Mouse (Mus musculus): ENCODE measurements around the gene Slc17a4.

GRCm38 (mm10) chr13:23938699-23939098 is 23.9 kb upstream of the Slc17a4 start:
- TF ChIP-seq CTCF (IDR thresholded peaks at IDR 0.05; ENCODE audit: extremely low read depth, insufficient read length, insufficient replicate concordance, low read depth, low read length) (no peak), POLR2A (IDR thresholded peaks at IDR 0.05; ENCODE audit: low read depth, low read length) (no peak)

Measured in small intestine, adult 2 months (tissue).